Mouse (Mus musculus) heart, adult 10 weeks (tissue): ENCODE measurements around the gene Hist1h4i. TPM values are rescaled to one million over a fixed set of nuclear protein-coding genes. Genes with fewer than 3 reads are reported as not detected.

Experiments
- polyA plus RNA-seq: library from polyadenylated mRNA; stranded (reverse); fragments of 350-450 nt; fragmentation: Illumina TruSeq; extraction: RNeasy Lipid Tissue Mini Kit (QIAGEN cat#74804); gene quantifications from one replicate; pipeline ENCODE4 v1.2.3, GENCODE M21; 2014; ENCODE audit warnings: low read depth, low replicate concordance

The Hist1h4i gene
- polyA plus RNA-seq, result 6.0 TPM

DNA sequence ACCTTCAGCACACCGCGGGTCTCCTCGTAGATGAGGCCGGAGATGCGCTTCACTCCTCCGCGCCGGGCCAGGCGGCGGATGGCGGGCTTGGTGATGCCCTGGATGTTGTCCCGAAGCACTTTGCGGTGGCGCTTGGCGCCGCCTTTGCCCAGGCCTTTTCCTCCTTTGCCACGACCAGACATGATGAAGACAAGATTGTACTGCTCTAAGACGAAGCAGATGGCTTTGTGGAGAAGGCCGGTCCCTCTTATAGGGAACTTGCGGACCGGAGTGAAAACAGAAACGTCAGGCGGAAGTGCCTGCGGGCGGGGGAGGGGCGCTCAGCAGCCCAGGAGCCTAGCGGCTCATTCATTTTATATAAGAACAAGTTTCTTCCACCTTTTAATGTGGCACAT lies at the start of gene Hist1h4i:
Gene Hist1h4i, minus strand, starts transcription at position 221 of the 395 bp plus-strand sequence.

DNA sequence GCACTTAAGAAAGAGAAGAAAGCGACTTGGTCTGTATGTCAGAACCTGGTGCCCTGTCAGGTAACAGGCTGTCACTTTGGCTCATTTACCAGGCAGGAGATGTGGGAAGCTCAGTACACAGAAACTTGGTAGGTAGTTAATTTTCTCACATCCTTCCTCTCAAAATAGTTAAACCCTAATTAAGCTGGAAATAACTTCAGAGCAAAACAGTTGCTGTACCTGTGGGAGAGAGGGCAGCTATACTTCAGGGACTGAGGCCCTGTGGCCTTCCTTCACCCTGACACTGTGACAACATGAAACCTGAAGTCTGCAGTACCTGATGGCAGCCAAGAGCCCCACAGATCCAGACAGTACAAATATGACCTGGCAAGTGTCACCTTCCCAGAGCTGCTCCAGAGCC lies 43.0 kb upstream of the Hist1h4i start, which contains the start of gene Vmn1r188:
Gene Vmn1r188, plus strand, starts transcription at position 301 of the 400 bp plus-strand sequence.

DNA sequence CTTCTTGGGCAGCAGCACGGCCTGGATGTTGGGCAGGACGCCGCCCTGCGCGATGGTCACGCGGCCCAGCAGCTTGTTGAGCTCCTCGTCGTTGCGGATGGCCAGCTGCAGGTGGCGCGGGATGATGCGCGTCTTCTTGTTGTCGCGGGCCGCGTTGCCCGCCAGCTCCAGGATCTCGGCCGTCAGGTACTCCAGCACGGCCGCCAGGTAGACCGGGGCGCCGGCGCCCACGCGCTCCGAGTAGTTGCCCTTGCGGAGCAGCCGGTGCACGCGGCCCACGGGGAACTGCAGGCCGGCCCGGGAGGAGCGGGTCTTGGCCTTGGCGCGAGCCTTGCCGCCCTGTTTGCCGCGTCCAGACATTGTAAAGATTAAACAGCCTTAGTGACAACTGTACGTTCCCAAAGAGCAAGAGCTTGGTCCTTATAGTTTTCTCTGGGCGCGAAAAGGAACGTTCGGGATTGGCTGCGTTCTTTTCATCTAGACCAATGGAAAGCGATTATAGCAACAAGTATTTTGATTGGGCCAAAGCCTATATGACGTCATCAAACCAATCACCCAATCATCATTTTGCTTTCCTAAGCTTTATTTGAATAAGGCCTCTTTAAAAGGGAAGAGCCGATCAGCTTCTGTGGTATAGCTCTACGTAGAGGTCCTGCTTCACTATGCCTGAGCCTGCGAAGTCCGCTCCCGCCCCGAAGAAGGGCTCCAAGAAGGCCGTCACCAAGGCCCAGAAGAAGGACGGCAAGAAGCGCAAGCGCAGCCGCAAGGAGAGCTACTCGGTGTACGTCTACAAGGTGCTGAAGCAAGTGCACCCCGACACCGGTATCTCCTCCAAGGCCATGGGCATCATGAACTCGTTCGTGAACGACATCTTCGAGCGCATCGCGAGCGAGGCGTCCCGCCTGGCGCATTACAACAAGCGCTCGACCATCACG lies 1.7 kb upstream of the Hist1h4i start, which contains the start of the genes Hist1h2ag and Hist1h2bj:
Gene Hist1h2ag, minus strand, starts transcription at position 377 of the 935 bp plus-strand sequence.
Gene Hist1h2bj, plus strand, starts transcription at position 647 of the 935 bp plus-strand sequence.

DNA sequence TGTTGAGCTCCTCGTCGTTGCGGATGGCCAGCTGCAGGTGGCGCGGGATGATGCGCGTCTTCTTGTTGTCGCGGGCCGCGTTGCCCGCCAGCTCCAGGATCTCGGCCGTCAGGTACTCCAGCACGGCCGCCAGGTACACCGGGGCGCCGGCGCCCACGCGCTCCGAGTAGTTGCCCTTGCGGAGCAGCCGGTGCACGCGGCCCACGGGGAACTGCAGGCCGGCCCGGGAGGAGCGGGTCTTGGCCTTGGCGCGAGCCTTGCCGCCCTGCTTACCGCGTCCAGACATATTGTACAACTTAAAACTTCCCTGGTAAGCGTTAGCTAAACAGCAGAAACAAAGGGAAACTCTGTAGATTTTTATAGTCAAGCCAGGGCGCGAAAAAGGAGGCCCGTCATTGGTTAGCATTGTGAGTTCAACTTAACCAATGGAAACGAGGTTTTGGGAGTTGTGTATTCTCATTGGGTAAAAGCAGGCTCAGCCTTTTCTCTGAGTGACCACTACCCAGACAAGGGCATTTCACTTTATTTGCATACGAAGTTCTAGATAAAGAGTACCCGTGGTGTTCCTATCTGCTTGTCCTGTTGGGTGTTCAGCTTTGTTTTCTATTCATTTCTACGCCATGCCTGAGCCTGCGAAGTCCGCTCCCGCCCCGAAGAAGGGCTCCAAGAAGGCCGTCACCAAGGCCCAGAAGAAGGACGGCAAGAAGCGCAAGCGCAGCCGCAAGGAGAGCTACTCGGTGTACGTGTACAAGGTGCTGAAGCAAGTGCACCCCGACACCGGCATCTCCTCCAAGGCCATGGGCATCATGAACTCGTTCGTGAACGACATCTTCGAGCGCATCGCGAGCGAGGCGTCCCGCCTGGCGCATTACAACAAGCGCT lies 5.7 kb downstream of the Hist1h4i start, which contains the start of the genes Hist1h2ah and Hist1h2bk:
Gene Hist1h2ah, minus strand, starts transcription at position 302 of the 882 bp plus-strand sequence.
Gene Hist1h2bk, plus strand, starts transcription at position 604 of the 882 bp plus-strand sequence.

DNA sequence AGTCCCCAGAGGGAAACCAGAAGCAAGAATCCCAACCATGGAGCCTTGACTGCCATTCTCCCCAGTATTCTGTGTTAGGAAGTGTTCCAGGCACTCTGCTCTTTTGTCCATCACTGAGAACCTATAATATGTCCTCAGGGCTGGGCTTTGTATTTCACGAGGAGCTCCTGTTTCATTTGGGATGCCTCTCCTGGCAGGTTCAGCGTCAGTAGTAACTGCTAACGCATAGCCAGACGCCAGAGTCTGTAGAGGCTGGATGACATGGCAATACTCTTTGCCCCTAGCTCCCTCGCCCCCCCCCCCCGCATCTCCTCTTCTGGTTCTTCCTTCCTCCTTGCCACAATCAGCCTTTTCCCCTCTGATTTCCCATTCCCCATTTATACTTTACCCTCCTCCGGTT lies 31.5 kb downstream of the Hist1h4i start, which contains the start of gene Prss16:
Gene Prss16, minus strand, starts transcription at position 101 of the 400 bp plus-strand sequence.

Other genes with a start within 250 kb of the Hist1h4i start
- gene Hist1h2bq, start 231.2 kb downstream of the Hist1h4i start, polyA plus RNA-seq, result 0.92 TPM
- not detected for gene Hist1h2ao, start 230.9 kb downstream of the Hist1h4i start, polyA plus RNA-seq
- gene Hist1h4m, start 229.6 kb downstream of the Hist1h4i start, polyA plus RNA-seq, result not detected
- gene Hist1h4n, start 209.2 kb downstream of the Hist1h4i start, polyA plus RNA-seq, result not detected
- not detected for gene Hist1h2ap, start 207.9 kb downstream of the Hist1h4i start, polyA plus RNA-seq
- not detected for gene Hist1h2br, start 207.6 kb downstream of the Hist1h4i start, polyA plus RNA-seq
- 0.31 TPM for gene Zfp184, start 96.3 kb downstream of the Hist1h4i start, polyA plus RNA-seq
- gene Pom121l2, start 60.2 kb downstream of the Hist1h4i start, polyA plus RNA-seq, result not detected
- not detected for gene Prss16, start 31.6 kb downstream of the Hist1h4i start, polyA plus RNA-seq
- not detected for gene Hist1h2ah, start 5.8 kb downstream of the Hist1h4i start, polyA plus RNA-seq
- gene Hist1h2bk, start 5.5 kb downstream of the Hist1h4i start, polyA plus RNA-seq, result not detected
- gene Hist1h2ag, start 1.6 kb upstream of the Hist1h4i start, polyA plus RNA-seq, result not detected
- gene Hist1h2bj, start 1.9 kb upstream of the Hist1h4i start, polyA plus RNA-seq, result not detected
- not detected for gene Vmn1r188, start 43.1 kb upstream of the Hist1h4i start, polyA plus RNA-seq
- not detected for gene Vmn1r189, start 64.5 kb upstream of the Hist1h4i start, polyA plus RNA-seq
- gene Vmn1r191, start 142.6 kb upstream of the Hist1h4i start, polyA plus RNA-seq, result not detected
- gene Vmn1r192, start 149.8 kb upstream of the Hist1h4i start, polyA plus RNA-seq, result not detected
- not detected for gene Vmn1r193, start 181.8 kb upstream of the Hist1h4i start, polyA plus RNA-seq
- gene Vmn1r194, start 202.9 kb upstream of the Hist1h4i start, polyA plus RNA-seq, result not detected
- not detected for gene Vmn1r195, start 229.2 kb upstream of the Hist1h4i start, polyA plus RNA-seq
- not detected for gene Vmn1r196, start 248.6 kb upstream of the Hist1h4i start, polyA plus RNA-seq